Mouse (Mus musculus) Patski (cell line): Measurements from ENCODE around the gene Rhbdf1. TPM values are rescaled to one million over a fixed set of nuclear protein-coding genes. Genes with fewer than 3 reads are reported as not detected.
"Not testable (repeated sequence)": the region's sequence is repeated elsewhere in the genome, so short reads cannot be mapped to it uniquely, and the experiment has no call there.

Experiments used
- ATAC-seq: fragments of 100-300 bp; one replicate; pipeline ENCODE4 v1.8.0; 2021
- CTCF ChIA-PET: fragments of 350-600 bp; sonication (Branson Sonifier 250); formaldehyde crosslinking; loops from one replicate; lab custom pipeline; 2022; ENCODE audit warnings: inconsistent platforms; lab: Charles Lee
- POLR2A ChIA-PET: fragments of 350-600 bp; sonication (Branson Sonifier 250); formaldehyde crosslinking; loops from one replicate; lab custom pipeline; 2022; ENCODE audit warnings: antibody characterized with exemption, inconsistent platforms; lab: Charles Lee
- DNase-seq: peaks from one replicate; pipeline ENCODE4 v3.0.0-alpha.2; 2011; ENCODE audit warnings: low read depth, low spot score
- H3K27me3 ChIP-seq: fragments of 371-371 bp; one replicate; pipeline ENCODE4 v1.5.1; 2021
- CTCF ChIP-seq: fragments of 100-300 bp; IDR thresholded peaks from one replicate; pipeline ENCODE4 v1.5.1; 2021
- in situ Hi-C: fragments of 300-500 bp; cut with MboI; formaldehyde crosslinking; loops from 3 replicates; pipeline ENCODE4 v1.11.1; 2018; ENCODE audit warnings: low pct_unique_long_range_greater_than_20kb, mixed read lengths
- polyA plus RNA-seq: library from polyadenylated mRNA; unstranded; gene quantifications from one replicate; pipeline ENCODE4 v1.2.3, GENCODE M21; 2021

The Rhbdf1 gene
- polyA plus RNA-seq, 1 experiment from 2014 or later, result 50.8 TPM

DNA sequence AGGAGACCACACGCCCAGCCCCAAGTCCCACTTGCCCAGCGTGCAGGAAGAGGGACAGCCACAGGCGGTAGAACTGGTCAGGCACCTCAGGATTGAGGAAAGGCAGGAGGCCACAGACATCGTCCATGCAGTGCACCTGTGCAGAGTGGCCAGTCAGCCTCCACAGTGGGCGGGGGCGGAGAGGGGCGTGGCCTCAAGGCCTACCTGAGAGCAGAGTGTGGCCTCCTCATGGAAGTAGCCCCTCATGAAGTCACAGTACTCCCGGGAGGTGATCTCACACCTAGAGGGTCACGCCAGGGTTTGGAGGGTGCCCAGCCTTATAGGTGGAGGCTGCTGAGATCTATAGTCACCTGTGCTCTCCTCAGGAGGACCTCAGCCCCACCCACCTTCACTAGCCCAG, 11.5 kb downstream of the Rhbdf1 start:
- H3K27me3 ChIP-seq, result no peaks in the 10 kb centered on the region
- no peak for TF ChIP-seq CTCF
- no peak for ATAC-seq
- CTCF ChIA-PET, result interaction anchor here (1.1 kb wide), 1 partner anchor 10 kb away, joined by 3 read pairs; the partner anchor contains the start of gene Il9r
- DNase-seq, result no peak
- POLR2A ChIA-PET, result interaction anchor here (0.5 kb wide), 1 partner anchor 9 kb away, joined by 3 read pairs; no protein-coding TSS in a partner anchor
- in situ Hi-C loops, result no loop called here

DNA sequence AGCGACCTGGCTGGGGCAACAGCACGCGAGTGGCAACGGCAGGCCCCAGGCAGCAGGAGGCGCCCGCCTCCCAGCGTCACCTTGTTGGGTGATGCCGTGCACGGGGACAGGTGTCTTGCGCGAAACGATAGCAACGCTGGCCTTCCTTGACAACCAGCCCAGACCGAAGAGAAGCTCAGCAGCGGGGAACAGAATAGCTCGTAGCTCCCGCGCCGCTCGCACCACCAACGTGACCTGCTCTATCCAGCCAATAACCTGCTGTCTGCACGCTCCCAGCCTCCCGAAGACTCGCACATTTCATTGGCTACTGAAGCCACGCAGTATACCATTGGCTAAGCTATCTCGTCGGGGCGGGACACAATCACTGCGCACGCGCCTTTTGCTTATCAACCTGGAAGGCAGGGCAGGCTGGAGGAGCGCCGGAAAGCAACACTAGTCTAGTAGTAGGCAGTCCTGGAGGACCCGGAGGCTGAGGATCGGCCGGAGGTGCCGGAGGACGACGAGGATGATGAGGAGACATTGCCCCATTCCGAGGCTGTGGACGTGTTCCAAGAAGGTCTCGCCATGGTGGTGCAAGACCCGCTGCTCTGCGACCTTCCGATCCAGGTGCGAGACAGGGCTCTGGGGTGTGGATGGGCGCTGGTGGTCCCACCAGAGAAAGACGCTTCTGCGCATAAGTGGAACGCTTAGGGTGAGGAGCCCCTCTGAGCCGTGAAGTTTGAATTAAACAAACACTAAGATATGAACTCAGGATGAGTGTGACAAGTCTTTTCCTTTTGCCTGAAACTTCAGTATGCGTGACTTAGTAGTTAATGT, 16.8 kb downstream of the Rhbdf1 start, which contains the start of gene Snrnp25:
TSS of gene Snrnp25 (plus strand) at position 358 of the 816 bp plus-strand sequence.
- DNase-seq (peak; percentile 86), ATAC-seq (peak; percentile 99)
- ChIA-PET POLR2A (interaction anchor here (1.0 kb wide), 1 partner anchor 13 kb away, joined by 3 read pairs; no protein-coding TSS in a partner anchor), CTCF (interaction anchor here (1.1 to 2.1 kb wide), 4 partner anchors 11 to 23 kb away, joined by 3 to 6 read pairs (median 3); no protein-coding TSS in a partner anchor)
- TF ChIP-seq CTCF, result no peak
- in situ Hi-C loops, result no loop called here
- peaks cover 18% of the 10 kb centered on the region for H3K27me3 ChIP-seq

DNA sequence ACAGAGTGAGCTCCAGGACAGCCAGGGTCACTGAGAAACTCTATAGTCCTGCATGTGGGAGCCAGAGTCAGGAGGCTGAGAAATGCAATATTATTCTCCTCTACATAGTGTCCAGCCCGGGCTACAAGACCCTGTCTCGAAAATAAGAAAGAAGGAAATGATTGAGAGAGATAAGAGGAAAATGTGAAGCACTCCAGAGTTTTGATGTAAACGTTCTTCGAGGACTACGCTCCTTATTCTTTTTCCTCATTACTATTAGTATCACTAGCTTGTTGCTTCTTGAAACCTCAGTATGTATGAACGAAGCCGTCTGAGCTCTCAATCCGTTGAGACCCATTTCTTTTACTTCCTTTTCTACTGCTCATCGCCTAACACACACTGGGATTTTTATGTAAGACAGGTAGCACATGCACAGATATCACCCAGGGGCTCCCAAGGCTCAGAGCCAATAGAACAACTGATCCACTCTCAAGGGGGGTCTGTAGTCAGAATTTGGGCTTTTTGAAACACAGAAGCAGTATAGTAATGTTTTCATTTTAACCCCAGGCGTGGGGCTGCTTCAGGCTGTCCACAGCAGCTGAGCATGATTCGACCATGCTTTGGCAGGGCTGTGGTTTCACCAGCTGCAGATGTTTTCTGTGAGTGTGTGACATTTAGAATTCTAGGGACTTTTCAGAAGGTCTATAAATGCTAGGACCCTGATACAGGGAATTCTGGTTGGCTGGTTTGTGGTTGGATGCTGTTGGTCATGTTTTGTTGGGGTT, 20.0 kb downstream of the Rhbdf1 start:
- ChIA-PET POLR2A (no interaction called here), CTCF (interaction anchor here (1.4 to 1.5 kb wide), 2 partner anchors 19 to 119 kb away, joined by 3 to 4 read pairs; no protein-coding TSS in a partner anchor)
- peaks cover 22% of the 10 kb centered on the region for H3K27me3 ChIP-seq
- TF ChIP-seq CTCF, result no peak
- DNase-seq, result no peak
- ATAC-seq, result no peak
- in situ Hi-C loops, result no loop called here

DNA sequence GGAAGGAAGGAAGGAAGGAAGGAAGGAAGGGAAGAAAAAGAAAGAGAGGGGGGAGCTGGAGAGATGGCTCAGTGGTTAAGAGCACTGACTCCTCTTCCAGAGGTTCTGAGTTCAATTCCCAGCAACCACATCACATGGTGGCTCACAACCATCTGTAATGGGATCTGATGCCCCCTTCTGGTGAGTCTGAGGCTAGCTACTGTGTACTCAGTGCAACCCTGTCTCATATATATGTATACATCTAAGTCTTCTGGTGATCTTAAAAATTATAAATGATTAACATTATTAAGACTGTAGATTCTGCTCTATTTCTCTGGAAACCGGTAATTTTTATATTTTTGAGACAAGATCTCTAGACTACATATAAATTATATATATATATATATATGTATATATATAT, 21.1 kb downstream of the Rhbdf1 start:
- DNase-seq, POLR2A ChIA-PET, in situ Hi-C loops, ATAC-seq: not testable (repeated sequence)
- CTCF ChIA-PET, result interaction anchor here (1.3 to 1.5 kb wide), 3 partner anchors 9 to 120 kb away, joined by 3 to 4 read pairs (median 3); no protein-coding TSS in a partner anchor
- peaks cover 28% of the 10 kb centered on the region for H3K27me3 ChIP-seq

DNA sequence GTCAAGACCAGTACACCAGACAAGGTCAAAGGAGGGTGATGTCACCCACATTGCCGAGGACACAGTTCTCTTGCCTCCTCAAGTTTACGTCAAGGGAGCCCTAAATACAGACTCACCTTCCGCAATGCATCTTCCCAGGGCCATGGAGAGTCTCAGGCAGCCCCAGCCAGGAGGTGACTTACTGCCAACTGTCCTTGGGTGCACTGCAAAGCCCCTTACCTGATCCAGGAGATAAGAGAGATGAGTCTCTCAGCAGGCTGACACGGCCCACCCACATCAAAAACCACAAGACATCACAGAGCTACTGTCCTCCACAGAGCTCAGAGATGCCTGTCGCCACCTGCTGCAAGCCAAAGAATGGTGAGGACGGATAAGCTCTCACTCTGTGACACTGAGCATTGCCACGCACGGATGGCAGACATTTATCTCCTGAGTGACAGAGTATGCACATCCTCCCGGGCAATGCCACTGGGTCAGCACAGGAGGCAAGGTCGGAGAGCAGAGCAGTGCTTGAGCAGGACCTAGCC, 22.0 kb downstream of the Rhbdf1 start, which contains the start of gene Il9r:
TSS of gene Il9r (minus strand) at position 205 of the 527 bp plus-strand sequence.
- DNase-seq, result no peak
- H3K27me3 ChIP-seq, result peaks cover 34% of the 10 kb centered on the region
- in situ Hi-C loops, result no loop called here
- CTCF ChIA-PET, result interaction anchor here (1.3 kb wide), 1 partner anchor 10 kb away, joined by 3 read pairs; no protein-coding TSS in a partner anchor
- no peak for TF ChIP-seq CTCF
- POLR2A ChIA-PET, result no interaction called here
- no peak for ATAC-seq

DNA sequence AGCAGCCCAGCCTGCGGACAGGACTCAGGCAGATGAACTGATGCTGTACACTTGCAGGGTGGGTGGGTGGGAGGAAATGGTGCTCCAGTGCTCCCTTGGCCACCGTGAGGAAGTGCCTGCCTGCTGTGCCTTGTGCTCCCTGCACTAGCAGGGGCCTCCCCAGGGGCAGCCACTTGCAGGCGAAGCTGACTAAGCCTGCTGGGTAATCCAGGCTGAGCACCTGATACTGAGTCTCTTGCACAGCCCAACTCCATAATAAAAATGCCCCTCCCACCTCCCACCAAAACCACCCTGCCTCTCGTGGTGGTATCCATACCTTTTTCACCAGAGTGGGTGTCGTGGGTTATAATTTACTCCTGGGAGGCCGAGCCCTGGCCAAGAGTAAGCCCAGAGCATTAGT, 22.9 kb downstream of the Rhbdf1 start:
- ChIA-PET POLR2A (no interaction called here), CTCF (no interaction called here)
- in situ Hi-C loops, result no loop called here
- ATAC-seq (no peak), DNase-seq (no peak)
- TF ChIP-seq CTCF, result no peak
- peaks cover 39% of the 10 kb centered on the region for H3K27me3 ChIP-seq

DNA sequence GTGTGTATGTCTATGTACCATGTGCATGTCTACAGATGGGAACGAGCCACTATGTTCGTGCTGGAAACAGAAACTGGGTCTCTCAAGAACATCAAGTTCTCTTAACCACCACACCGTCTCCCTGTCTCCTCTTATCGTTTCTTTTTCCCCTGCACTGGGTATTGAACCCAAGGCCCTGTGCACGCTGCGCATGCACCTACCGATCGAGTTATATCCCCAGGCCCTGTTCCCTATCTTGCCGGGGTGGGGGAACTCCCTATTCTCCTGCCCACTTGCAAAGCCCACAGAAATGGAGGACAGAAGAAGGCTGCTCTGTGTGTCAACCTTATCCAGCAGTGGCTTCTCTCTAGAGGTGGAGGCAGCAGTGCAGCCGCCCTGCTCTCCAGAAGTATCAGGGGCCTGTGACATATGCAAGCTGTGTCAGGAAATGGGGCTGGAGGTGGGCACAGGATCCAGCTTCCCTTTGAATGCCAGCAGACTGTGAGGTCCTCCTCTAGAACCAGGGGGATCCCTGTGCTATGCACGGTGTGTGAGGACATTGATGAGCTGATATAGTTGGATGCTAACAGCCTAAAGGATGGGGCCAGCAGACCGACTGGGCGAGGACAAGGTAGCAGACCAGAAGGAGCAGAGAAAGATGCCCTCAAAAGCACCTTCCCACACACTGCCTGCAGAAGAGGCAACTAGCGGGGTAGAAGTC, 23.7 kb downstream of the Rhbdf1 start:
- peaks cover 35% of the 10 kb centered on the region for H3K27me3 ChIP-seq
- no peak for TF ChIP-seq CTCF
- ChIA-PET POLR2A (no interaction called here), CTCF (interaction anchor here (0.9 kb wide), 1 partner anchor 60 kb away, joined by 3 read pairs; no protein-coding TSS in a partner anchor)
- DNase-seq (no peak), ATAC-seq (no peak)
- in situ Hi-C loops, result no loop called here

DNA sequence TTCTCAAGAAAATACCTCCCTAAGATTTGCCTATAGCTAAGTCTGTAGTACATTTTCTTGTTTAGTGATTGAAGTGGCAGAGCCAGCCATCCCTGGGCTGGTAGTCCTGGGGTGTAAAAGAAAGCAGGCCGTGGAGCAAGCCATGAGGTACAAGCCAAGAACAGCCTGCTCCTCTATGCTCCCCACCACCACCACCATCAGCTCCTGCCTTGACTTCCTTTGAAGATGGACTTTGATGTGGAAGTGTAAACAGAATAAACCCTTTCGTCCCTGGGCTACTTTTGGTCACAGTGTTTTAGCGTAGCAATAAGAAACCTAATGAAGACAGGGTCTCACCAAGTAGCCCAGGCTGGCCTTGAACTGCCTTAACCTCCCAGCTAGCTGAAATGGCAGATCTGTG, 24.3 kb downstream of the Rhbdf1 start:
- POLR2A ChIA-PET, result no interaction called here
- peaks cover 32% of the 10 kb centered on the region for H3K27me3 ChIP-seq
- ATAC-seq (no peak), DNase-seq (no peak)
- in situ Hi-C loops, result no loop called here
- no peak for TF ChIP-seq CTCF
- CTCF ChIA-PET, result interaction anchor here (0.6 to 0.9 kb wide), 2 partner anchors 15 to 59 kb away, joined by 3 read pairs; no protein-coding TSS in a partner anchor

DNA sequence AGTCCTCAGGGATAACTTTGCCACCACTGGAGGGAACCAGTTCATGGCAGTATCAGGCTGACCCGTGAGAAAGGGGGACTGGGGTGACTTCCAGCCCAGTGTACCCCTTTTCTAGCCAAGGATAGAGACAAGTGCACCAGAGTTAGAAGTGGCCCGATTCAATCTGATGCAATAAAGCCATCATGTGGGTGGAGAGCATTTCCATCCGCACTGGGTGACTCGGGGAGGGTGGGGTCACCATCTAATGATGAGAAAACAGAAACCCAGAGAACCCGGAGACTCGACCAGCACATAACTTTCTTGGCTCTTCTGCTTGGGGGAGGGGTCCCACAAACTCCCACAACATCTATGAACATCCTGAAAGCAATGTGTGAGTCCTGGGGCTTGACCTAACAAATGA, 25.4 kb downstream of the Rhbdf1 start:
- in situ Hi-C loops, result no loop called here
- CTCF ChIA-PET, result no interaction called here
- peaks cover 31% of the 10 kb centered on the region for H3K27me3 ChIP-seq
- ATAC-seq (no peak), DNase-seq (no peak)
- TF ChIP-seq CTCF, result no peak
- POLR2A ChIA-PET, result no interaction called here
